Mouse (Mus musculus) brain, embryonic 14.5 days (tissue): Measurements from ENCODE around the gene Cmpk2. TPM values are rescaled to one million over a fixed set of nuclear protein-coding genes. Genes with fewer than 3 reads are reported as not detected.
"Not testable (repeated sequence)": the region's sequence is repeated elsewhere in the genome, so short reads cannot be mapped to it uniquely, and the experiment has no call there.

Experiments used
- DNase-seq: peaks from one replicate; pipeline ENCODE4 v3.0.0-alpha.2; 2011; ENCODE audit warnings: low read depth
- CTCF ChIP-seq: fragments of 200-500 bp; IDR thresholded peaks from 2 replicates; pipeline ENCODE4 v1.5.1; 2012; ENCODE audit warnings: inconsistent platforms, mild to moderate bottlenecking, moderate library complexity, borderline replicate concordance; ENCODE audit not compliant: insufficient read depth, insufficient read length; ENCODE audit errors: extremely low read depth
- POLR2A ChIP-seq: fragments of 200-500 bp; IDR thresholded peaks from 2 replicates; pipeline ENCODE4 v1.6.1; 2012; ENCODE audit warnings: mild to moderate bottlenecking, inconsistent platforms, borderline replicate concordance; ENCODE audit not compliant: poor library complexity, insufficient read depth, insufficient read length, severe bottlenecking; ENCODE audit errors: extremely low read depth
- polyA plus RNA-seq: library from polyadenylated mRNA; depleted of rRNA; stranded (reverse); fragments of >200 nt; gene quantifications from 2 replicates; pipeline ENCODE4 v1.2.3, GENCODE M21; 2012

Gene Cmpk2
- polyA plus RNA-seq, 1 experiment = 8.4 TPM

DNA sequence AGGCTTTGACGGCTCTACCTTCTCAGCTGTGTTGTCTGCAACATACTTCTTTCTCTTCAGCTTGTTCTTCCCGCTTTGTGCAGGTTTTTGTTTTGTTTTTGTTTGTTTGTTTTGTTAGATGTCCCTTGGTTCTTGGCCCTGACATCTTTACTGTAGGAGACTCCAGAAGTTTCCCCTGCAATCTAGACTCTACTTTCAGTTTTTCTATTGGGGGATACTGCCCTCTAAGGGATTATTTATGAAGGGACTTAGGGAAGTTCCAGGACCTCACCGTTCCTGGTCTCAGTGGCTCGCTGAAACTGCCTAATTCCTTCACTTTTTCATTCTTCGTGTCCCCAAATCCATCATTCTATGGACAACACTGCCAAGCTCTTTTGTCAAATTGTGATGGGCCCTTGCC, 3.4 kb upstream of the Cmpk2 start:
- no peak for TF ChIP-seq CTCF
- TF ChIP-seq POLR2A = no peak
- DNase-seq = no peak

DNA sequence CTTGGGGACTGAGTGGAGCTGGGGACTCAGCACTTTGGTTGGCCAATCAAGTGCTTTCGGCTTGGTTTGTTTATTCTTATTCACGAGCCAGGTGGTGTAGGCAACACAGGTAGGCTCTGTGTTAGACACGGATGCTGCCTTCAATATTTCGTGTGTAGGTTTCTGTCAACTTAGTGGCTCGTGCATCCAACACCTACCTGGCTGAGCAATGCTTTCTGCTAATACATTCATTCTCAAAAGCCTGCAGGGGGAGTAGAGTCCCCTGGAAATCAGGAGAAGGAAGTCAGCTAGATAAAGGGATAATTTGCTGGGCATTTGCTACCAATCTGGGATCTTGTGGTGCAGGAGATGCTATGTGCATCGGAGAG, 1.0 kb downstream of the Cmpk2 start:
- peak; percentile 69 for DNase-seq

DNA sequence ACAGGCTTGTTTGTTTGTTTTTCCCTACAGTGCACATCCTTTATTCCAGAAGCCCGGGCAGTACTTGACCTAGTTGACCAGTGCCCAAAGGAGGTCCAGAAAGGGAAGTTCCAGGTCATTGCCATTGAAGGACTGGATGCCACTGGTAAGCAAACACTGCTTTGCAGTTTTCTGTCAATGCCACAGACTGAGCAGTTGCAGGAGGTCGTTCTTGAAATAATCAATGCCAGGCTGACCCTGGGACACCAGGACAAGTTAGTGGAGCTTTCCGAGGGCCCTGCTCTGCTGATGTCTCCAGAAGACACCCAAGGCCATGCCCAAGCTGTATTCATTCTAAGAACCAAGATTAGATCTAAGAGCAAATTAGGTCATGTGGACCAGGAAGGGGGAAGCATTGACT, 2.4 kb downstream of the Cmpk2 start:
- no peak for DNase-seq
- TF ChIP-seq CTCF (no peak), POLR2A (no peak)

More for the DNA sequence above, 1.0 kb downstream of the Cmpk2 start:
- TF ChIP-seq POLR2A (no peak), CTCF (peak; percentile 16; the same call in 1 of the 2 replicates)

DNA sequence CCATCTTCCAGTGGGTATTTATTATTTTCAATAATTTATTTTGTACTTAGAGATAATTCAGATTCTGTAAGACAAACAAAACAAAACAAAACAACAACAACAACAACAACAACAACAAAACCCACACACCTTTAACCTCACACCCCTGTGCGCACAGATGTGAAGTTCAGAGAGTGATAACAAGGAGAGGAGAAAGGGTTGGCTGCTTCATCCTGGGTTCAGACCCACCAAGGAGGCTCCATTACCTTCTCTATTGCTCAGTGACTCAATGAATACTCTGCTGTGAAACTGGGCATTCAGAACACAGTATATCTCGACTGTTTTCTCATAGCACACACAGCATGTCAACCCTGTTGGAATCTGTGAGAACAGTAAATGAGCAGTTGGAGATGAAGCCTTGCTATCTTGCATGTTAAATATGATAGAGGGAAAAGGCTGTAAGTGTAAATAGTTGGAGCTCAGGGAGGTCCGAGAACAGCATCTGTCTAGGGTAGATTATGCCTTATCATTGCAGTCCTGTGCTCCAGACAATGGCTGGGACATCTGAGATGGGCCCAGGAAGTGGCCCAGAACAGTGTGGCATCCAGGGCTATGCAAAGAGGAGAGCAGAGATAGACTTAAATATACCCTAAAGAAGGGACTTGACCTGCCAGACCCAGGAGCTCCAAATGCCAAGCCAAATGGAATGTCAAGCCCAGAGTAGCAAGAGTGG, 3.9 kb downstream of the Cmpk2 start:
- DNase-seq = no peak
- TF ChIP-seq POLR2A = no peak
- TF ChIP-seq CTCF = no peak

DNA sequence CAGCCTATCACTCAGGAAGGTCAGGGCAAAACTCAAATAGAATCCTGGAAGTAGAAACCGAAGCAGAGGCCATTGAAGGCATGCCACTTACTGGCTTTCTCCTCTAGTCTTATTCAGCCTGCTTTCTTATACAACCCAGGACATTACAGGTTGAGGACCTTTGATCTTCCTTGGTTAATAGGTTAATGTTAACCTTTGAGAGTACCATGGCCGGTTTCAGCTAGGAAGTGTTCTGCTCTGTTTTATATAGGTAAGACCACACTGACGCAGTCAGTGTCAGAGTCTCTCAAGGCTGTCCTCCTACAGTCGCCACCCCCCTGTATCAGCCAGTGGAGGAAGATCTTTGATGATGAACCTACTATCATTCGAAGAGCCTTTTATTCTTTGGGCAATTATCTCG, 4.7 kb downstream of the Cmpk2 start:
- no peak for DNase-seq
- TF ChIP-seq CTCF (no peak), POLR2A (no peak)

DNA sequence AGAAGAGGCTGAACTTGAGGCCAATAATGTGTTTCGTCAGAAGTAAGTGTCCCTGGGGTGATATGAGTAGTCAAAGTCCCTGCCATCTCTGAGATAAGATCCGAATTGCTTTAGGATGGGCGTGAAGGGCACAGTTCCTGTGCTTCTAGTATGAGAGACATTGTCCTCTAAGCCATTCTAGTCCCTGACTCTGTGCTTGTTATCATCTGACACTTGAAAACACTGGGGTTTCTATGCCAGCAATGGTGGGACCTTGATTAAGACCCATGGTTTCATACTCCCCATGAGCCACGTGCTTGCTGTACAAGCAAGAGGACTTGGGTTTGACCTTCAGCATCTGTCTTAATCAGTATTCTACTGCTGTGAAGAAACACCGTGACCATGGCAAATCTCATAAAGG, 8.2 kb downstream of the Cmpk2 start:
- no peak for TF ChIP-seq POLR2A
- no peak for TF ChIP-seq CTCF
- no peak for DNase-seq

DNA sequence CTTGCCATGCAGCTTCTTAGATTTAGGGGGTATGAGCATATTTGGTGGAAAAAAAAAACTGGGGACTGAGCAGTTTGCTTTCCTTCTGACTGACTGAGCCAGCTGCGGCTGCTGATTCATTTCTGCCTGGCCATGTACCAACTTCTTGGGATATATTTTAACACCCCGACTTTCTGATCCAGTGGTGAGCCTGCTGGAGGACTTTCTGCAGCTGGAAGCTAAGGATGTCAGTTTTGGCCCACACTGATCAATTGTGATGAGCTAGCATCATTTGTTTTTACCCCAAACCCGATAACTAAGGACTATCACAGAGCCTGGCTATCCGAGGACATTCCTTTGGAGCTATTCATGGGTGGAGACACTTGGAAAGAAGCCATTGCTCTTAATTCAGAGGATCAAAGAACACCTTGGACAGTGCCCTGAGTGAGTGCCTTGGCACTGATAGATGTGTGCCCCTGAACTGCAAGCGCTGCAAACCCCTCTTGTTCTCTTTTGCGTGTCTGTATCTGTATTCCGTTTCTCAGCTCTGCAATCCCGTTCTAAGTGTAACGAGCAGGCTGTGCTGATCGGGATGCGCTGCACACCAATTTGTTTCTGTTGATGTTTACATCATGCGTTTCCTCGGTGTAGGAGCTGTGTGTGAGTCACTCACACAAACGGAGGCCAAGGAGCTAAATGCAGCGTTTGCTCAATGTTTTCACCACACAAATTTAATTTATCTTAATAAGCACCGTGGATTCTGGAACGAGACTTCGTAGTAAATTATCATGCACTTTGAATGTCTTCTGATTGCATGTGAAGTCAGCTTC, 9.4 kb downstream of the Cmpk2 start:
- TF ChIP-seq POLR2A = no peak
- TF ChIP-seq CTCF = no peak
- peak; percentile 33 for DNase-seq

DNA sequence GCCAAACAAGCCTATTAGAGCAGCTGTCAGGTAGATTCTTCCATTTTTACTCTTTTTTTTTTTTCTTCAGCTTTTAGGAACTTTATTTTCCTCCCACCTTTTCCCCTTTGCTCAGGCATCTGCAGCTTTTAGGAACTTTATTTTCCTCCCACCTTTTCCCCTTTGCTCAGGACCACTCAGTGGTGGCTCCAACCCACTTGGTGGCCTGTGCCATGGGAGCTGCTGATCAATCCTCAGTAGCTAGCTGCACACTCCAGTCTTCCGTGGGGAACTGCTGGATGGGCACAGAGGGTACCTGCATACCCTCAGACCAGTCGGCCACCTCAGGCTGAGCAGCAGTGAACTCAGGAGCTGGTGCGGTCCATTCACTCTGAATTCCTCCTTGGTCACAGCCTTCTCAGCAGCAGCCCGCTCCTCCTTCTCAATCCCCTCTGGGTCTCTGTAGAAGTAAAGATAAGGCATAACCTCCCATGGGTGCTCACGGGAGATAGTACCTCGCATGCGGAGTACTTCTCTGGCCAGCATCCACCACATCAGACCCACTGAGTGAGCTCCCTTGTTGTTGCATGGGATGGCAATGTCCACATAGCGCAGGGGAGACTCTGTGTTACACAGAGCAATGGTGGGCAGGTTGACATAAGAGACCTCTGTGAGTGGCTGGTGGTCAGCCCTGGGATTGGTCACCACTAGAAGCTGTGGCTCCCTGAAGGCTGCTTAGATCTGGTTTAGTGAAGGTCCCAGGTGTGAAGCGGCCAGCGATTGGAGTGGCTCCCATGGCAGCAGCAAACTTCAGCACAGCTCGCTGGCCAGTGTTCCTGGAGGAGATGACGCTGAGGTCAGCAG, 17.0 kb downstream of the Cmpk2 start:
- DNase-seq = not testable (repeated sequence)

DNA sequence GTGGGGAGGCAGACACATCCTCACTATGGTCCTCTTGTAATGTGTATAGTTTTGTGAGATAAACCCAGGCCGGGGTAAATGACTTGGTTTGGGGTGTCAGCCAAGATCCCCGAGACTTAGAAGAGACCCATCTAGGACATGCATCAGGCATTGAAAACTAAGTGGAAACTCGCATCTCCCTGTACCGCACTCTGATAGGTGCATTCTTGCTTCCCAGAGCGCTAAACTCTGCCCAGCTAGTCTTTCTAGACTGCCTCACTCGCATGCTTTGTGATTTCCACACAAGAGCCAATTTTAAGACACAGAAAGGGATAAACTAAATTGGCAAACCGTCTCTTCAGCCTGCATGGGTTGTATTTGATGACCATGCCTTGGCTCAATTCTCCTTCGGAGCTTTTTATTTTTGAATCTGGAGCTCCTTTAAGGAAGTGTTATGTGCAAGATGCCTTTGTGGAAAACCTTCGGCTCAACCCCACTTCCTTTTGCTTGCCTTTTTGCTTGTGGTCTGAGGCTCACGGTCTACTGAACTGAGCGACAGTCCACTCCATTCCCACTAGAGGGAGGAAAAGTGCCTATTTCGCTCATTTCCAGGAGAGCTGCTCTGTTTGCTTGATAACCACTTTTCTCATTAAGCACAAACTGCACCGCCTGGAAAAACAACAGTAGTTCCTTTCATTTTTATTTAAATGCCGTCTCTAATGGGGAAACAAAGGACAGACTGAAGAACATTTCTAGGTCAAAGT, 19.0 kb downstream of the Cmpk2 start:
- DNase-seq = peak; percentile 91
- peak; percentile 72; the same call in 1 of the 2 replicates for TF ChIP-seq CTCF
- no peak for TF ChIP-seq POLR2A

DNA sequence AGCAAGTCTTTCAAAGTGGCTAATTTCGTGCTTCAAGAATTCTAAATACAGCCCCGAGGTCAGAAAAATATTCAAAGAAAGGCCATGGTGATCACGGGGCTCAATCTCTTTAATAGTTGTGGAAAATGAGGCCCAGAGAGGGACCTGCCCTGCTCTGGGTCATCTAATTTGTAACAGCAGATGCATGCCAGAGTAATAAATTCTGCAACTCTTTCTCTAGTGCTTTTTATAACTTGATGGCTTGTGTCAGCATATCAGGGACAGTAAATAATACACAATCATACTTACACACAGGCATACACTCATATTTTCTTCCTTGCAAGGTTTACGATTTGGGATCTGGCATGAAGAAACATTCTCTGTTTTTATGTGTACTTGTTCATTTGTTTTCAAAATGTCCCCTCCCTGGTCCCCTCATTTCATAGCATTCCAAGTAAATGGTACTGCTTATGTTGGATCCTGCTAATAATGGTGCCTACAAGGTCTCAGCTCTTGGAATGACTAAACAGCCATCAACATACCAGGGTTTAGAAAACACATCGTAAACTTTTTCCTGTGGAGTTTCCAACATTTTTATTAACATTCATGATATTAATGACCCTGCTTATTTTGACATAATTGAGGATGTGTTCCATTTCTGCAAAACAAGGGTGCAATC, 19.7 kb downstream of the Cmpk2 start:
- DNase-seq = no peak
- TF ChIP-seq POLR2A (no peak), CTCF (no peak)

DNA sequence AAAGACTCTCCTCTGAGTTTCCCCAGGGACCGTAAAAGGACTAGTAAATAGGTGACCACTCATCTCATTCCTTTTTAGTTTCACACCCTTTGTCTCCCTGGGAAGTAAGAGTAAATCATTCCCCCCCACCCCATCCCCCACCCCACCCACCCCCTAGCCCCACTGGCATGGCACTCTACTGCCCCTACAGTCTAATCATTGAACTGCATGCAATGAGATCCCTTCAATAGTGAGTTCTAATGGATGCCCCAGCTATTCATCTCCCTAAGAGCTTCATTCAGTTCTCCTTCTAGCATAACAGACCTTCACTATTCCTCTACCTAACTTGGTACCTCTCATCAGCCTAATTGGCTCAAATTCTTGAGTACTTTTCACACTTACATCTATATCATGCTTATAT, 20.9 kb downstream of the Cmpk2 start:
- no peak for DNase-seq

More for the DNA sequence above, 20.9 kb downstream of the Cmpk2 start:
- peak; percentile 21; the same call in 1 of the 2 replicates for TF ChIP-seq CTCF
- TF ChIP-seq POLR2A = no peak
